Mouse (Mus musculus): ENCODE data around the gene Spata18.

GRCm38 (mm10) chr5:73691723-73692520, 40.7 kb downstream of the Spata18 start:
- no peak for TF ChIP-seq CTCF (IDR thresholded peaks at IDR 0.05; ENCODE audit: low read depth, low read length)
- no peak for TF ChIP-seq POLR2A (IDR thresholded peaks at IDR 0.05; ENCODE audit: borderline replicate concordance, low read depth, low read length)
